Mouse (Mus musculus) cerebellum, postnatal 4 days (tissue): ENCODE results near the gene Lmtk2.

Experiments used
- DNase-seq, 2 experiments: peaks; one replicate each; pipeline ENCODE4 v3.0.0; 2022; ENCODE audit warnings: low spot score in 2 of 2, mixed read lengths in 1 of 2

Gene Lmtk2

DNA sequence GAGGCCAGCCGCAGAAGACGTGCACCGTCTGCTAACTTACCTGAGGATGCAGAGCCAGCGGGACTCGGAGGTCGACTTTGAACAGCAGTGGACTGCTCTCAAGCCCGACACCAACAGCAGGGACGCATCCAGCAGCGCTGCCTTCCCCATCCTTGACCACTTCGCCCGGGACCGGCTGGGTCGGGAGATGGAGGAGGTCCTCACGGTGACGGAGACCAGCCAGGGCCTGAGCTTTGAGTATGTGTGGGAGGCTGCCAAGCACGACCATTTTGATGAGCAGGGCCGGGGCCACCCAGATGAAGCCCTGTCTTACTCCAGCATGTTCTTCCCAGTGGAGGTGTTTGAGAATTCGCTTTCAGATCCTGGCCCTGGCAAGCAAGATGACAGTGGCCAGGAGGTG is 73.4 kb downstream of the Lmtk2 start:
- DNase-seq = no peak

DNA sequence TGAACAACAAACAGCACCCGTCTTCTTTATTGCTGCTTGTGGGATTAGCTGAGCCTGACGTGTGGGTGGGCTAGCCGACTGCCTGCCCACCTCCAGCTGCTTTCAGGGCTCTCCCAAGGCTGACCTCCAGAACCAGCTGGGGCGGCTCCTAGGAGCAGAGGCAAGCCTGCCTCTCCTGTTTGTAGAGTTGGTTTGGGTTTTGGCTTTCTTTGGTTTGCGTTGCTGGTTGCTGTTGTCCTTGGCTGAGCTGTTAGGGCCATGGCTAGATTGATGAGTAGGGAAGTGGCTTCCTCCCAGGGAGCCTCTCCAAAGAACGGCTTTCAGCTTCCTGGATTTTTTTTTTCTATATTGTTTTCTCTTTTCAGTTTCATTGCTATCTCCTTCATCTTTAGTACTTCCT is 78.0 kb downstream of the Lmtk2 start:
- DNase-seq = no peak

DNA sequence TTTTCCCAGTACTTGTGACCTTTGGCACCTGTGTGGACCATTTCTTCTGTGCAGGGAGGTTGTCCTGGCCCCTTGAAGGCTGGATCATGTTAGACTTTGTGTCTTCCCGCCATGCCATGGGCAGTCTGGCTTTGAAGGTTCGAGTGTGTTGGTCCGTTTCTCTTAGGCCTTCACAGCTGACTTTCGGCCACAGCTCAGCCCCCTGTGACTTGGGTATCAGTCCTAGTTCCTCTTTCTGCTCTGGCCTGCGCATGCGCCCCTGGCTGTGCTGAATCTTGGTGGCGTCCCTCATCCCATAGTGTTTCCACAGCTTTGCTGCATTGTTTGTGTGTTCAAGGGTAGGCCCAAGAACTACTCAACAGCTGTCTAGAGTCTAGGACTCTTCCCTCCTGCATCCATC is 81.0 kb downstream of the Lmtk2 start:
- no peak for DNase-seq

DNA sequence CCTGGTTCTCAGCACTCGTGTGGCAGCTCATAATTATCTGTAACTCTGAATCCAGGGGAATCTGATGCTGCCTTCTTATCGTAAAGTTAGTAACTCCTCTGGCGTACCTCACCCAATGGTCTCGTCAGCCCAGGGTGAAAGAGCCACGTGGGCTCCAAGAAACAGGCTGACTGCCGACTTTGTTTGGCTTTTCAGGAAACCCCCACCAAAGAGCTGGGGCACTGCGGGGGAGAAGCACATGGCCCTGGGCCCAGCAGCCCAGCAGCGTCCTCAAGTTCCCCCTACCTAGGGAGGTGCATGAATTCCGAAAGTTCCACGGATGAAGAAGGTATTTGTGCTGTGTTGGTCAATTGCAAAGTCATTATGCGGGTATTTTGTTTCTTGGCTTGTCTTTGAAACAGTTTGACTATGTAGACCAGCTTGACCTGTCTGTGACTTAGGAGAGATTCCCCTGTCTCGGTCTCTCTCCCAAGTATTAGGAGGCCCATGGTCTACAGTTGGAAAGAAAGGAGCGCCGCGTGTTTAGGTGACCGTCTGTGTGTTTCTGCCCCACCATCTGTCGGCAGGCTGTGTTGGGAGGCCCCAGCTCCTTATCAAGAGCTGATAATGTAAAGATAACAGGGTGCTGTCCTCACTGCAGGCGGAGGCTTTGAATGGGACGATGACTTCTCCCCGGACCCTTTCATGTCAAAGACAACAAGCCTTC is 82.5 kb downstream of the Lmtk2 start:
- no peak for DNase-seq

DNA sequence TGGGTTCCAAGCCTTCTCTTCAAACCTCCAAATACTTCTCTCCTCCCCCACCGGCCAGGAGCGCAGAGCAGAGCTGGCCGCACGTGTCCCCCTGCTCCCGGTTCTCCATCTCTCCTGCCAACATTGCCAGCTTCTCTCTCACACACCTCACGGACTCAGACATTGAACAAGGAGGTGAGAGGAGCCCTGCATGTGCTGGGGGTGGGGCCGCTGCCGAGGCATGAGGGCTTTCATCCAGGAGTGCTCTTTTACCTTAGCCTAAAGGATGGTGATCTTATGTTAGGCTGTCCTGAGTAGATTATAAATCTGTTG is 83.0 kb downstream of the Lmtk2 start:
- no peak for DNase-seq

DNA sequence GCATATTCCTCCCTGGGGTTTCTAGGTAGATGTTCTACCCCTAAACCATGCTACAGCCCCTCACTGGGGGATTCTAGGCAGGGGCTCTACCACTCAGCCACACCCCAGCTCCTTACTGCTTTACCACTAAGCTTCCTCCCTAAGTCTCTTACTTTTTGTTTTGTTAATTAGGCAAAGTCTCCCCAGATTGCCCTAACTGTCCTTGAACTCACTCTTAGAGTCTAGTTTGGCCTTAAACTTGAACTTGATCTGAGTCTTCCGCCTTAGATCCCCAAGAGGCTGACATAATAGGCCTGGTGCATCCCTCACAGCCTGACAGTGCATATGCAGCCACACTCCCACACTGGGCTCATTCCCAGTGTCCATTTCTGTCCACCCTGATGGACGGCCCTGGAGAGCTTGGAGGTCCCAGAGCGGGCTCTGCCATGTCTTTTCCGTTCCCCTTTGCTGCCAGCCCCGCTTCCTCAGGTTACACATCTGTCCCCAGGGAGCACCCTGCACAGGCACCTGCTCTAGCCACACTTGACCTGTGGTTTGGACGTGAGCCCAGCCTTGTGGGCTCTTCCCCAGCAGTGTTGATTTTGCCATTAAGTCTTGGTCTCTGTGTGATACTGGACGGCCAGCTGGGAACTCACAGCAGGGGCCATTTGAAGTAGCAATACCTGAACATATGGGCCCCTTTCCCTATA is 83.6 kb downstream of the Lmtk2 start:
- no peak for DNase-seq

DNA sequence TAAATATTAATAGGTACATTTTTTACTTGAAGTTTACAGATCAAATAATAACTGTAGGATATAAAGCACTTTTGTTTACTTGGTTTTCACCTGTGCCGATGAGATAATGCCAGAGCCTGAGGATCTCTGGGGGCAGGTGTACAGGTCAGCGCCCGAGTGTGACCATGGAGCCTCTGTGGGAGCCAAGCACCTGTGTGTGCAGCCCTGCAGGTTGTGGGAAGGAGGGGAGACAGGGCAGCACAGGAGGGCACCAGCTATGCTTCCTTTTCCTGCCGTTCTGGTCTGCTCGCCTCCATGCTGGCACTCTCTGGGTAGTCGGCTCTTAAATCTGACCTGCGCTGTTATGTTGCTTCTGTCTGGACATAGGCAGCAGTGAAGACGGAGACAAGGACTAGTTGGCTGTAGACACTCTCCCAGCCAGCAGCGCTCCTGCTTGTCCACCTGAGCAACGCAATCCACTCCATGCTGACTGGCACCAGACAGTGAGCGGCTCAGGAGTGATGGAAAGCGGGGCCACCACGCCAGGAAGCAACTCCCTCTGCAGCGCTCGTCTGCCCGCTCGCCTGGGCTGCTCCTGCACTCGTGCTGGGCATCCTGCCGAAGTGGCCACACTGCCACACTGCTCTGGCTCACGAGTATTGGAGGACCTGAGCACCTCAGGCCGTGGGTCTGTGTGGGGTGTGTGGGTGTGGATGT is 84.3 kb downstream of the Lmtk2 start:
- DNase-seq = no peak

DNA sequence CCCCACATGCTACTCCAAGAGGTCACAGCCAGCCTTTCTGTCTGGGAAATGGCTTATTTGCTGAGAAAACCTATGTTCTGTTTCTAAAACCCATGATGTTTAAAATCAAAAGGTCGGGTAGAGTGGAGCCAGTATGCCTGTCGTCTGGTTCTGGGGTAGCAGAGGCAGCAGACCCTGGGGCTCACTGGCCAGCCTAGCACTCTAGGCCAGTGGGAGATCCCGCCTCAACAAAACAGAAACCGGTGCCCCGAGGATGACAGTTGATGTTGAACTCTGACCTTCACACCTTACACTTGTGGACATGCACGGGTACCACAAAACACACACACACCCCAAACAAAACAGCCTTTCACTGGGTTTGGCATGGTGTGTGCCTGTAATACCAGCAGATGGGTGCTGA is 88.2 kb downstream of the Lmtk2 start:
- DNase-seq = no peak

DNA sequence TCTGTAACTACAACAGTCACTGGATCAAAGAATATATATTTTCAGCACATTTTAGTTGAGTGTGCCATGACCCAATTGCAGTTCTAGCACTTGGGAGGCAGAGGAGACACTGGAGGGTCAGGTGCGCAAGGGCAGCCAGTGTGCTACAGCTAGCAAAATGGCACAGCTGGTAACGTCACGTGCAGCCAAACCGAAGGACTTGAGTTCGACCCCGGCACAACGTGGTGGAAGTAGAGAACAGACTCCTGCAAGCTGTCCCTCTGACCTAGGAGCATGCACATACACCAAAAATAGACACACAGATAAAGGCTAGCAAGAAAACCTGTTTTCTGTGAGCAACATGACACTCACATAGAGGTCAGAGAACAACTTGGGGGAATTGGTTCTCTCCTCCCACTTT is 89.1 kb downstream of the Lmtk2 start:
- DNase-seq = no peak

DNA sequence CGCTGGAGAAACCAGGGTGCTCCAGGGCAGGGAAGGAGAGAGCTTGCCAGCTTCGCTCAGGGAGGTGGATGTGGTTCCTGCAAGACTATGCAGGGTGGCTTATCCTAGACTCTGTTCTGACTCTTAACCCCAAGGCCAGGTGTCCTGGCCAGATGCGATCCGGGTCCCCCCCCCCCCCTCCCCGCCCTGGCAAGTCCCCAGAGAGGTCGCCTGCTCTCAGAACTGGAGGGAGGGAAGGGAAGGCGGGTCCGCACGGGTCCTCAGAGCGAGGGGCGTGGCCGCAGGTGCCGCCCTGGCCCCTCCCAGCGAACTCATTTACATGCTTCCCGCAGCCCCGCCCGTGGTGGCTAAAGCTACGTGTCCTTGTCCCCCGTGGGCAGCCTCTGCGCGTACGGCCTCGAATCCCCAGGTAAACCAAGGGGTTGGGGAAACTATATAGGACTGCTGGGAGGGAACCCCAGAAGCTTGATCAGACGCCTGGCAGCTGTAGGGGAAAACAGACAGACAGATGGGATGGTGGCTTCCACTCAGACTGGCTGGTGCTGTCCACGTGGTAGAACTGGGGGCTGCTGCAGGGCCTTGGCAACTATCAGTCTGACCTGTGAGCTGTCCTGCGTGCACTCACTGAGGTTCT is 89.8 kb downstream of the Lmtk2 start, which contains the start of gene Bhlha15:
Bhlha15 (plus strand) TSS at position 337 of the 634 bp plus-strand sequence.
- DNase-seq = no peak

DNA sequence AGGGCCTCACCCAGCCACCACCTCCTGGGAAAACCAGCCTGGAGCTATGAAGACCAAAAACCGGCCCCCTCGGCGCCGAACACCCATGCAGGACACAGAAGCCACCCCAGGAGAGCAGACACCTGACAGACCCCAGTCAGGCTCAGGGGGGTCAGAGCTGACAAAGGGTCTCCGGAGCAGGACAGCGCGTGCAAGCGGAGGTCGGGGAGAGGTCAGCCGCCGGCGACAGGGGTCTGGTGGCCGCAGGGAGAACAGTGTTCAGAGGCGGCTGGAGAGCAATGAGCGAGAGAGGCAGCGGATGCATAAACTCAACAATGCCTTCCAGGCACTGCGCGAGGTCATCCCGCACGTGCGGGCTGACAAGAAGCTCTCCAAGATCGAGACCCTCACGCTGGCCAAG is 90.8 kb downstream of the Lmtk2 start:
- no peak for DNase-seq

DNA sequence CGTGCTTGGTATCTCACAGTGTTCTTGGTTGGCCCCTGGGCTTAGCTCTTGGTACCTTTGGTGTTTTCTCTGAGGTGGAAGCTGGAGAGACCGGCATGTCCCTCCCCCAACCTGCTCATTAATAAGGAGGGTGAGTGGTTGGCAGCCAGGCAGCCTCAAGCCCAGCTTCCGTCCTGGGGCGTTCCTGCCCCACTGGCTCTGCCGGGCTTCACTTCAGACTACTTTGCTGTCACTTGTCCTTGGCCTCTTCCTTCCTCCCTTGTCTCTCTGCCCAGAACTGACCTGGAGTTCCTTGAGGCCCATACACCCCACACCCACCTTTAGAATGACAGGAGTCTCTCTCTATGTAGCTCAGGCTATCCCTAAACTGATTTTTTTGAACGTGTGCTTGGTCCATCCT is 92.4 kb downstream of the Lmtk2 start:
- no peak for DNase-seq

DNA sequence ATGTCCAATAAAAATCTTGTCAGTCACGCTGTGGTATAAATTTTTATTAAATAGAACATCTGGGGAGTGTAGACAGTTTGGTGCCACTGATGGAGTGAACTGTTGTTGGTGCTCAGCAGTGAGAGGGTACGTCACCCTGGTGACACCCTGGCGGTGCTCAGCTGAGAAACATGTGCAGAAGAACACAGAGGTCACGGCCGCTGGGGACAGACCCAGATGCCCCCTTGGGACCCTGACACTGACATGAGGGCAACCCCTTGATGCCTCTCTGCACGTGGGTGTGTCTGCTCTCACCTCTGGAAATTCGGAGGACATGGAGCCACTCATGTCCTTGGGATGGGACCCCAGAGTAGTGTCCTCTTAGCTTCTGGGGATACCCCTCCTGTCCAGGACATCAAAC is 94.2 kb downstream of the Lmtk2 start:
- DNase-seq = no peak

DNA sequence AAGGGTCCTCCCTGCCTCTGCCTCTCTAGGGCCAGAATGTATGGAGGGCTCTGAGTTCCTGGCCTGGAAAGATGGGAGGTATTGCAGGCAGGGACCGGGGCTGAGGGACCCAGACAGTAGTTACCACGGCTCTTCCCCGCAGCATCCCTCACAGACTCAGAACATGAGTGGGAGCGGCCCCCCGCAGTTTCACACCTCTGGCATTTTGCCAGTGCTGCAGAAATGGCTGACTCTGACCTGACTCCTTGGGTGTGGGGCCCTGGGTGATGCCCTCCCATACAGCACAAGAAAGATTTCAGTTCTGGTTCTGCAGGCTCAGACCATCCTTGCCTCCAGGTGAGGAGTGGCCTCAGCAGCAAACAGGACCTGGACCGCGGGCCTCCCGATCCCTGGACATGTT is 95.3 kb downstream of the Lmtk2 start:
- DNase-seq = no peak

DNA sequence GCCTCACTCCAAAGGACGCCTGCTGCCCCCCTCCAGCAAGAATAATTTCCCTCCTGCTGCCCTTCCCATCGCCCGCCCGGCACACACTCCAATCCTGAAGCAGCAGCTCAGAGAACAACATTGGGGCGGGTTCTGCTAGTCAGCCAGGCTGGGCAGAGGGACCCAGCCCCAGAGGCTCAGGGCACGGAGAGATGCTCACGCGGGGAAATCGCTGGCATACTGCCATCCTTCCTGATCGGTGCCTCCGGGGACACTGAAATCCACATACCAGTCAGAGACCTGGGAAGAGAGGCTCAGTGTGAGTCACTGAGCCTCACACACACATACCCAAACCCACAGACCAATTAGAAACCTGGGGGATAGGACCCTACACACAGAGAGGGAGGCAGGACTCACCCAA is 100.4 kb downstream of the Lmtk2 start:
- DNase-seq = no peak

DNA sequence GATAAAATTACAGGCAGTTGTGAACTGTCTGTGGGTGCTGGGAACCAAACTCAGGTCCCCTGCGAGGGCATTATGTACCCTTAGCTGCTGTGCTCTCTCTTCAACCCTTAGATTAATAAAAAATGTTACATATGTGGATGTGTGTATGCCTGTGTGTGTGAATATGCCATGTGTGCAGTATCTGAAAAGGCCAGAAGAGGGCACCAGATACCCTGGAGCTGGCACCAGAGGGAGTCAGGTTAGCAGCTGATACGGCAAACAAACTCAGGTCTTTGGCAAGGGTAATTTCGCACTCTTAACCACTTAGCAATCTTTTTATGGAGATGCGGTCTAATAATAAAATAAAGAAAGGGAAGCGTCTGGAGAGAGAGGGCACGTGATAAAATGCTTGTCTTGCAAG is 102.2 kb downstream of the Lmtk2 start:
- no peak for DNase-seq

DNA sequence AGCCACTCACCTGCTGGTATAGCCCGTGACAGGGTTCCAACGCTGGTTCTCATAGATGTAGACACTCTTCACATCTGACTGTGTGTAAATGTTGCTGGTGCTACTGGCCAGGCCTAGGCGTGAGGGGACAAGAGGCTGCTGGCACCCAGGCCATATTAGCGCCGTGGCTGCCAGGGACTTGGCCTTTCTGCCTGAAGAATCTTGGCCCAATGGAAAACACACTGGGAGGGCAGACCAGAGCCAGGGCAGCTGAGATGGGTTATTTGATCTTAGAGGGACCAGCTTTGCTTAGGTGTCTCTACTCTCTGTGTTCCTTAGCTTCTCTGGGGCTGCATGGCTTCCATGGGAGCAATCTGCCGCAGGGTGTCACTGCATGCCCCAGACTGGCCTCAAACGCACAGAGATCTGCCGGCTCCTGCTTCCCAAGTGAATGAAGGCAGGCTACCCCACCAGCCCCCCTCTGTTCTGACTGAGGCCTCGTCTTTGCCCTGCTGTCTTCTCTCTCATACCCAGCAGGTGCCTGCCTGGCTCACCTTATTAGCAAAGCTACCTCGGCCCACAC is 103.2 kb downstream of the Lmtk2 start:
- DNase-seq = no peak

DNA sequence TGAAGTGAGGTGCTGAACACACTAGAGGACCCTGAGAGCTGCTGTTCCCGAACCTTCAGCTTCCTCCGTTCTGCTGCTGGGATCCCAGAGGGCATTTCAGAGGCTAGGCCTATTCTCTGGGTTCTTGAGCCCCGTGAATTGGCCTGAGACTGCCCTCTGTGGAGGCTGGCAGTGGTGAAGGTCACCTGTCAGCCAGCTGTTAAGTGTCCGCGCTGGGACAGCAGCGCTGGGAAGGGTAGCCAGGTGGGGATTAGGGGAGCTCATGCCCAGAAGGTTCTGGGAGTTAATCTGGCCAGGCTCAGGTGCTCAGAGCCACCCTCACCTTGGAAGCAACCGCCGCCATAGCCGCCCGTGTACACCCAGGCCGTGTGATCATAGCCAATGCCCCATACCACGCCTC is 104.1 kb downstream of the Lmtk2 start:
- DNase-seq = no peak

DNA sequence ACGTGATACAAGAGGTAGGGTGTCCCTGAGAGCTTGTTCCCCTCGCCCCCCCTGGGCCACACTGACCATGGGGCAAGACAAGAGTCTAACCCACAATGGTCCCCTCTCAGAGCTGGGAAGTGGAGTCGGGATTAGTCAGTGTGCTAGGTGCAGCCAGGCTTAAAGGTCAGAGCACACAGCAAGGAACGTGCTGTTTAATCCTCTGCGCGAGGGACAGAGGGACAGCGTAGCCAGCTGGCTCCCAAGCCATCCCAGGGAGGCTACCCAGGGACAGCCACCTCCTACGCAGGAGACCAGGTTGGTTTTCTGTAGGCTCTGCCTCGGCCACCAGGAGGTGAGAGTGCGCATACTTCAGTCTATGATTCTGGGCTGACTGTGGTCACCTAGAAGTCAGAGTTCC is 104.7 kb downstream of the Lmtk2 start:
- no peak for DNase-seq

DNA sequence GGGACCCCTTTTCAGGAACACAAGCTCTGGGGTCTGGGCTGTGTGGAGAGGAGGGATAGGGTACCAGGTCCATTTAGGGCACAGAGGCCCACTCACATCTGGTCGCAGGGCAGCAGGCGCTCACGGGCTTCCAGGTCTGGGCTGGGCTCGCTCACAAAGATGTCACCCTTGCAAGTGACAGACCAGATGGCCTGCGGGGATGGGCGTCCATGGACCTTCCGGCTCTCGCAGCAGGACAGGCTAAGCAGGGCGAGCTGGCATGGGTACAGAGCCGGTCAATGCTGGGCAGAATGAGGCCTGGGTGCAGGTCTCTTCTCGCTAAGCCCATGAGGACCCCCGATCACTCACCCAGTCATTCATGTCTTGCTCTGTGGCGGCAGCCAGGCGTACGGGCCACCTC is 105.8 kb downstream of the Lmtk2 start:
- DNase-seq = no peak

DNA sequence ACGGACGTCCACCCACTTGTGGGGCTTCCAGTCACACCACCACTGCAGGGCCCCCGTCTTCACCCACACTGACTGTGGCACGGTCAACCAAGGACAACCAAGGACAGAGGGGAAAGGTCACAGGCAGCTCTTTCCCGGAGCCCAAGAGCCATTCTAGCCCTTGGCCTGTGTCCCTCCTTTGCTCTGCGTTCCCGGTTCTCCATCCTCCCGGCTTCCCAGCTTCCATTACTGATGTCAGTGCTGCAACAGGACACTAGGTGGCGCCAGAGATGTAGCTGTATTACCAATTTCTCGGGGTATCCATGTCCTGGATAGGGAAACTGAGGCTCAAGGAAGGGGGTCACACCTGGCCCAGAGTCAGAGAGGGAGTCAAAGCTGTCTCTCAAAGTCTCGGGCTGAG is 107.2 kb downstream of the Lmtk2 start:
- DNase-seq = peak in 1 of 2 experiments; percentile 51

DNA sequence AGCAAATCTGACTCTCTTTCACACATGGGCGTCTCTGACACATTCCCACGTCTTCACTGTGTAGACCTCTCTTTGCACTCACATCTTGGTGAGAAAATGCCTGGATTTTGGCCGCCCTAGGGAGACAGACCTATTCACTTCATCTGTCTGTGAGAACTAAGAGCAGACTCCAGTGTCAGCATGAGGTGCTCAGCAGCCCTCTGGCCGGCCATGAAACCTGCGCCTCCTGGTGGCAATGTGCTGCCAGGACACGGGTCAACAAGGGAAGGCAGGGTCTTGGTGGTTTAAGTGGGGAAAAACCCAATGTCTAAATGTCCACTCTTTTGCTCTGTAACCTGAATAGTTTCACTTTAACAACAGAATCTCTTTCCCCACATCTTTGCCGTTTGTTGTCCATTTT is 114.2 kb downstream of the Lmtk2 start:
- peak in 1 of 2 experiments; percentile 75 for DNase-seq
